Mouse (Mus musculus) spleen, adult 2 months (tissue): Measurements from ENCODE around the gene Psme3. TPM values are rescaled to one million over a fixed set of nuclear protein-coding genes. Genes with fewer than 3 reads are reported as not detected.

Source experiments
- DNase-seq, 2 experiments: peaks; one replicate each; pipeline versions ENCODE4 v3.0.0 to v3.0.0-alpha.2; 2012 to 2021; ENCODE audit warnings: low spot score in 2 of 2, low read depth in 1 of 2
- H3K27ac ChIP-seq: fragments of 200-500 bp; 2 replicates; pipeline ENCODE4 v1.5.1; 2012; ENCODE audit warnings: low read length, inconsistent platforms; ENCODE audit not compliant: insufficient read depth
- H3K27me3 ChIP-seq: fragments of 200-500 bp; 2 replicates; pipeline ENCODE4 v1.6.1; 2012; ENCODE audit warnings: mild to moderate bottlenecking, moderate library complexity, low read length, inconsistent platforms; ENCODE audit not compliant: control insufficient read depth, insufficient read depth
- H3K36me3 ChIP-seq: fragments of 200-500 bp; 2 replicates; pipeline ENCODE4 v1.6.1; 2012; ENCODE audit warnings: mild to moderate bottlenecking, low read length, inconsistent platforms; ENCODE audit not compliant: control insufficient read depth, insufficient read depth
- H3K4me1 ChIP-seq: fragments of 200-500 bp; 2 replicates; pipeline ENCODE4 v1.6.1; 2011; ENCODE audit warnings: inconsistent platforms; ENCODE audit not compliant: control insufficient read depth, insufficient read depth, insufficient read length
- H3K4me3 ChIP-seq: fragments of 200-500 bp; 2 replicates; pipeline ENCODE4 v1.5.1; 2011; ENCODE audit warnings: mild to moderate bottlenecking, inconsistent platforms; ENCODE audit not compliant: insufficient read depth, insufficient read length; ENCODE audit errors: extremely low read depth
- CTCF ChIP-seq: fragments of 200-500 bp; IDR thresholded peaks from 2 replicates; pipeline ENCODE4 v1.5.1; 2011; ENCODE audit warnings: mild to moderate bottlenecking, inconsistent platforms; ENCODE audit not compliant: insufficient read depth, insufficient read length, insufficient replicate concordance; ENCODE audit errors: extremely low read depth
- POLR2A ChIP-seq: fragments of 200-500 bp; IDR thresholded peaks from 2 replicates; pipeline ENCODE4 v1.6.1; 2011; ENCODE audit warnings: low read depth, low read length, inconsistent platforms
- WGBS: fragments of 180-500 bp; shearing (Covaris S2); methylation state at CpG from one replicate; pipeline ENCODE4 v1.1.7; 2018; 5-methylcytosine and 5-hydroxymethylcytosine counted together
- polyA plus RNA-seq: library from polyadenylated mRNA; depleted of rRNA; stranded (reverse); fragments of >200 nt; gene quantifications from 2 replicates; pipeline ENCODE4 v1.2.3, GENCODE M21; 2012

Gene Psme3
- polyA plus RNA-seq, 1 experiment = 73.8 TPM

- Histone ChIP-seq H3K4me1 (no peaks in the 10 kb centered on the region), H3K27me3 (no peaks in the 10 kb centered on the region), H3K27ac (no peak overlapping the region; the same call in 1 of the 2 replicates), H3K36me3 (peaks cover 40% of the 10 kb centered on the region), H3K4me3 (no peak overlapping the region)
- TF ChIP-seq CTCF (no peak), POLR2A (no peak)
- no peak for DNase-seq
- WGBS = 93% methylated on average over 8 of the region's 8 CpGs
These were observed 24.8 kb upstream of the Psme3 start for GRCm38 (mm10) chr11:101291231-101291630.

- TF ChIP-seq POLR2A (no peak), CTCF (no peak)
- H3K4me1 ChIP-seq = peaks cover 1% of the 10 kb centered on the region; the same call in 1 of the 2 replicates
- no peak overlapping the region for H3K4me3 ChIP-seq
- no peak overlapping the region for H3K27ac ChIP-seq
- no peaks in the 10 kb centered on the region for H3K27me3 ChIP-seq
- DNase-seq = no peak
- 98% methylated on average over 8 of the region's 8 CpGs for WGBS
- H3K36me3 ChIP-seq = peaks cover 35% of the 10 kb centered on the region
These were observed 20.8 kb upstream of the Psme3 start for GRCm38 (mm10) chr11:101295191-101295590.

GRCm38 (mm10) chr11:101300881-101301280, 15.1 kb upstream of the Psme3 start:
- H3K4me1 ChIP-seq = peaks cover 9% of the 10 kb centered on the region; the same call in 1 of the 2 replicates
- H3K27ac ChIP-seq = no peak overlapping the region
- DNase-seq = no peak
- WGBS = 60% methylated on average over 7 of the region's 7 CpGs
- peaks cover 9% of the 10 kb centered on the region for H3K36me3 ChIP-seq
- no peak for TF ChIP-seq POLR2A
- H3K4me3 ChIP-seq = peak overlapping the region; percentile 20; the same call in 1 of the 2 replicates
- no peaks in the 10 kb centered on the region for H3K27me3 ChIP-seq

GRCm38 (mm10) chr11:101301299-101302003, 14.6 kb upstream of the Psme3 start:
- Histone ChIP-seq H3K4me3 (peak overlapping the region; percentile 81), H3K27ac (peak overlapping the region; percentile 30; the same call in 1 of the 2 replicates), H3K27me3 (no peaks in the 10 kb centered on the region), H3K36me3 (peaks cover 8% of the 10 kb centered on the region; the same call in 1 of the 2 replicates), H3K4me1 (peaks cover 9% of the 10 kb centered on the region; the same call in 1 of the 2 replicates)
- DNase-seq = no peak
- WGBS = 9% methylated on average over 26 of the region's 26 CpGs
- no peak for TF ChIP-seq CTCF
- TF ChIP-seq POLR2A = no peak

- Histone ChIP-seq H3K4me1 (peaks cover 9% of the 10 kb centered on the region; the same call in 1 of the 2 replicates), H3K27ac (peak within 1 kb of the TSS; percentile 30; the same call in 1 of the 2 replicates), H3K36me3 (peaks cover 8% of the 10 kb centered on the region; the same call in 1 of the 2 replicates), H3K27me3 (no peaks in the 10 kb centered on the region), H3K4me3 (peak within 1 kb of the TSS; percentile 81)
- TF ChIP-seq CTCF (peak; percentile 77), POLR2A (peak; percentile 40)
- DNase-seq = peak; percentile 78 to 89
- WGBS = 9% methylated on average over 39 of the region's 39 CpGs
These were observed 13.8 kb upstream of the Psme3 start, which contains the start of gene Becn1 for GRCm38 (mm10) chr11:101302004-101302798. Gene Becn1 (minus strand): TSS chr11:101302286.

GRCm38 (mm10) chr11:101307744-101308143, 8.3 kb upstream of the Psme3 start:
- Histone ChIP-seq H3K27me3 (no peaks in the 10 kb centered on the region), H3K4me1 (no peaks in the 10 kb centered on the region), H3K27ac (no peak overlapping the region), H3K36me3 (no peaks in the 10 kb centered on the region), H3K4me3 (no peak overlapping the region)
- TF ChIP-seq POLR2A (no peak), CTCF (no peak)
- 59% methylated on average over 5 of the region's 5 CpGs for WGBS
- DNase-seq = no peak
